Mouse (Mus musculus) spleen, adult 12 weeks (tissue): Measurements from ENCODE around the gene Gm2022.
"Not testable (repeated sequence)": the region's sequence is repeated elsewhere in the genome, so short reads cannot be mapped to it uniquely, and the experiment has no call there.

Source experiments
- DNase-seq: peaks from one replicate; pipeline ENCODE4 v3.0.0; 2022; ENCODE audit warnings: low spot score

Gm2022 gene

GRCm38 (mm10) chr12:87895070-87895469 lies at the start of gene Gm2022:
Gene Gm2022 (plus strand): TSS chr12:87895370.
- not testable (repeated sequence) for DNase-seq

- DNase-seq: not testable (repeated sequence)
Measured at GRCm38 (mm10) chr12:87850657-87851056, 44.5 kb upstream of the Gm2022 start.

DNA sequence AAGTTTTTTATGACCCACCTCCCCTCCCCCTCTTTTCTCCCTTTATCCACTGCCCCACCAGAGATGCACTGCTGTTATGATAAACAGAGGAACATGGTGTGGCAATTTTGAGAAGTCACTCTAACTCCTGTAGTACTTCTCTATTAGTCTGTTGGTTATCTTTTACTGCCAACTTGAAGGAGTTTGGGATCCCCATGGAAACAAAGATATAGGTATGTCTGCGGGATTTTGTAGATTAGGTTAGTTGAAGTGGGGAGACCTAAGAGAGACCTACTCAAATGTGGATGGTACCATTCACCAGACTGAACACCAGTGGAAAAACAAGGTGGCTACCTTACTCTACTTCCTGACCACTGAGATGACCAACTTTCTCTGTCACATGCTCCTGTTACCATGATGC lies 39.1 kb upstream of the Gm2022 start:
- DNase-seq: not testable (repeated sequence)

DNA sequence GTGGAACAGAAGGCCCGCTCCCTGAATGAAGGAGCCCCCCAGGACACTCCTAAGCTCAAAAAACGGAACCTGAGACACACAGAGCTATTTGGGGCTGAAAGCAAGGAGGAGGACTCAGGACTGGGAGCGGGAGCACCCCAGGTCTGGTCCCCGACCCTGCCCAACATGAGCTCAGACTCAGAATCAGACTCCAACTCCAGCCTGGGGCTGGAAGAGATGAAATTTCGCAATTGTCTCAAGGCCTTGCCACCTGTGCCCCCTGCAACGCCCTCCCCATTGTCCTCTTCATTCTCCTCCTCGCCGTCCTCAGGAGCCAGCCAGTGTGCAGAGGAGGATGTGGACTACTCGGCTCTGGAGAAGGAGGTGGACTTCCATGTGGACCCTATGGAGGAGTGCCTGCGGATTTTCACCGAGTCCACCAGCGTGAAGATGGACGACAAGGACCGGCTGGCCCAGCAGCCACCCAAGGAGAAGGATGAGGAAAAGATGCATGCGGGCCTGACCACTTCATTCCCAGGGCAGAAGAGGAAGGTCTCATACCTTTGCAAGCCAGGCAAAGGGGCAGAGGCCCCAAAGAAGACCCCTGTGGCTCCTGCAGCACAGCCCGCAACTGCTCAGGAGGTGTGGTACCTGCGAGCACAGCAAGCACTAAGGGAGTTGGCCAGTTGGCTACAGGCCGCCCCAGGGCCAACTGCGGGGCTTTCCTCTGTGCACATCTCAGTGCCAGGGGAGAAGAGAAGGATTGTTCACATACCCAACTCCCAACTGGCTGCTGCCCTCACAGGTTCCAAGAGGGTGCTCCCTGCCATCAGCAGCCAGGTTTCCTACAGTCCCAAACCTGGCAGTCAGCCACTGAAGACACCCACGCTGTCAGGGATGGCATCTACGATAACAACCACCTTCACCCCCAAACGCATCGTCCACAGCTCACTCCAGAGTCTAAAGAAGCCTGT lies 33.2 kb upstream of the Gm2022 start:
- DNase-seq: not testable (repeated sequence)

- not testable (repeated sequence) for DNase-seq
Measured at GRCm38 (mm10) chr12:87863638-87864037, 31.5 kb upstream of the Gm2022 start.

- DNase-seq: not testable (repeated sequence)
Measured at GRCm38 (mm10) chr12:87864048-87864447, 31.1 kb upstream of the Gm2022 start.

GRCm38 (mm10) chr12:87873772-87874171 lies 21.4 kb upstream of the Gm2022 start, which contains the start of gene Gm2016:
Gene Gm2016 (plus strand): TSS chr12:87874072.
- DNase-seq: not testable (repeated sequence)

GRCm38 (mm10) chr12:87919721-87920120 lies 24.6 kb downstream of the Gm2022 start, which contains the start of gene Gm2035:
Gene Gm2035 (minus strand): TSS chr12:87919857.
- DNase-seq: not testable (repeated sequence)
